Mouse (Mus musculus) CH12.LX (cell line): Measurements from ENCODE around the gene Rbbp8nl. TPM values are rescaled to one million over a fixed set of nuclear protein-coding genes. Genes with fewer than 3 reads are reported as not detected.

Experiments
- DNase-seq: peaks from one replicate; pipeline ENCODE4 v3.0.0-alpha.2; 2013; ENCODE audit errors: extremely low read depth
- H3K27ac ChIP-seq: 2 replicates; pipeline ENCODE4 v1.5.1; 2012; ENCODE audit warnings: low read depth, mild to moderate bottlenecking, control low read depth, moderate library complexity; ENCODE audit not compliant: insufficient read depth
- H3K27me3 ChIP-seq: replicated peaks from 2 replicates; pipeline ENCODE3; 2012; ENCODE audit warnings: inconsistent platforms
- H3K36me3 ChIP-seq, 2 experiments: replicated peaks in 1 of 2; 2 replicates each; pipeline versions ENCODE3 to v1.6.1; 2012; ENCODE audit warnings: inconsistent platforms in 1 of 2, low read length in 1 of 2, mild to moderate bottlenecking in 1 of 2, mixed read lengths in 1 of 2, moderate library complexity in 1 of 2; ENCODE audit not compliant: control insufficient read depth in 1 of 2, insufficient read depth in 1 of 2
- H3K4me1 ChIP-seq, 2 experiments: 2 replicates each; pipeline ENCODE4 v1.6.1; 2012; ENCODE audit warnings: inconsistent platforms in 1 of 2, moderate library complexity in 1 of 2; ENCODE audit not compliant: insufficient read depth in 2 of 2, control insufficient read depth in 1 of 2
- H3K4me2 ChIP-seq: 2 replicates; pipeline ENCODE4 v1.6.1; 2012; ENCODE audit warnings: low read depth, mild to moderate bottlenecking, control low read depth; ENCODE audit not compliant: poor library complexity, insufficient read depth, severe bottlenecking
- H3K4me3 ChIP-seq, 3 experiments: fragments of 150-350 bp in 1 of 3; sonication (generic) in 1 of 3; replicated peaks in 1 of 3; 2 replicates each; pipeline versions ENCODE3 to v1.5.1; 2011 to 2012; ENCODE audit warnings: low read depth in 2 of 3, low read length in 2 of 3, mild to moderate bottlenecking in 2 of 3, moderate library complexity in 2 of 3, control low read depth in 1 of 3, improper control_type of control experiment in 1 of 3, inconsistent platforms in 1 of 3, mixed read lengths in 1 of 3; ENCODE audit not compliant: poor library complexity in 1 of 3
- H3K79me2 ChIP-seq: replicated peaks from 2 replicates; pipeline ENCODE4 v1.6.1; 2012; ENCODE audit warnings: mild to moderate bottlenecking, moderate library complexity; ENCODE audit not compliant: control insufficient read depth, poor library complexity, insufficient read depth, severe bottlenecking; ENCODE audit errors: extremely low read depth
- H3K9ac ChIP-seq: 2 replicates; pipeline ENCODE4 v1.6.1; 2012; ENCODE audit warnings: low read depth, mild to moderate bottlenecking, control low read depth, moderate library complexity; ENCODE audit not compliant: insufficient read depth
- H3K9me3 ChIP-seq: replicated peaks from 2 replicates; pipeline ENCODE3; 2012; ENCODE audit warnings: low read length, inconsistent platforms, mixed read lengths
- BHLHE40 ChIP-seq: IDR thresholded peaks from 2 replicates; pipeline ENCODE4 v1.6.1; 2011; ENCODE audit warnings: mild to moderate bottlenecking, low read depth, low read length, improper control_type of control experiment
- CHD1 ChIP-seq: IDR thresholded peaks from 2 replicates; pipeline ENCODE4 v1.6.1; 2012; ENCODE audit warnings: low read depth, low read length, improper control_type of control experiment, inconsistent platforms
- CTCF ChIP-seq, 2 experiments: IDR thresholded peaks in 1 of 2; conservative IDR thresholded peaks in 1 of 2; 2 replicates each; pipeline ENCODE4 v1.5.1; 2011 to 2012; ENCODE audit warnings: low read depth in 2 of 2, low read length in 2 of 2, improper control_type of control experiment in 1 of 2, inconsistent platforms in 1 of 2, mild to moderate bottlenecking in 1 of 2, moderate library complexity in 1 of 2
- E2F4 ChIP-seq: IDR thresholded peaks from 2 replicates; pipeline ENCODE4 v1.6.1; 2011; ENCODE audit warnings: low read depth, low read length, improper control_type of control experiment; ENCODE audit not compliant: insufficient replicate concordance
- ELF1 ChIP-seq: IDR thresholded peaks from 2 replicates; pipeline ENCODE4 v1.6.1; 2014; ENCODE audit warnings: low read depth, mild to moderate bottlenecking, inconsistent platforms, low read length, improper control_type of control experiment
- ETS1 ChIP-seq: conservative IDR thresholded peaks from 2 replicates; pipeline ENCODE4 v1.6.1; 2012; ENCODE audit warnings: low read depth, mild to moderate bottlenecking, inconsistent platforms, low read length, improper control_type of control experiment, moderate library complexity
- GABPA ChIP-seq: IDR thresholded peaks from 2 replicates; pipeline ENCODE4 v1.6.1; 2012; ENCODE audit warnings: low read depth, low read length, improper control_type of control experiment, inconsistent platforms; ENCODE audit not compliant: insufficient replicate concordance
- JUN ChIP-seq: IDR thresholded peaks from 2 replicates; pipeline ENCODE4 v1.6.1; 2011; ENCODE audit warnings: low read depth, mild to moderate bottlenecking, low read length, improper control_type of control experiment, moderate library complexity; ENCODE audit not compliant: insufficient read depth
- KAT2A ChIP-seq: IDR thresholded peaks from 2 replicates; pipeline ENCODE4 v1.6.1; 2012; ENCODE audit warnings: low read length, improper control_type of control experiment, inconsistent platforms; ENCODE audit not compliant: insufficient replicate concordance
- MAX ChIP-seq: IDR thresholded peaks from 2 replicates; pipeline ENCODE4 v1.6.1; 2011; ENCODE audit warnings: low read length, improper control_type of control experiment
- MXI1 ChIP-seq: IDR thresholded peaks from 2 replicates; pipeline ENCODE4 v1.6.1; 2011; ENCODE audit warnings: mild to moderate bottlenecking, low read depth, low read length, improper control_type of control experiment
- MYC ChIP-seq: IDR thresholded peaks from 2 replicates; pipeline ENCODE4 v1.6.1; 2011; ENCODE audit warnings: low read depth, mild to moderate bottlenecking, improper control_type of control experiment, low read length
- NELFE ChIP-seq: IDR thresholded peaks from 2 replicates; pipeline ENCODE4 v1.6.1; 2011; ENCODE audit warnings: low read depth, low read length, improper control_type of control experiment
- POLR2A ChIP-seq: IDR thresholded peaks from 2 replicates; pipeline ENCODE4 v1.6.1; 2011; ENCODE audit warnings: low read depth, mild to moderate bottlenecking, improper control_type of control experiment, low read length
- POLR2AphosphoS2 ChIP-seq: IDR thresholded peaks from 2 replicates; pipeline ENCODE4 v1.6.1; 2011; ENCODE audit warnings: low read depth, low read length, improper control_type of control experiment
- RAD21 ChIP-seq: IDR thresholded peaks from 2 replicates; pipeline ENCODE4 v1.6.1; 2011; ENCODE audit warnings: low read depth, mild to moderate bottlenecking, low read length, improper control_type of control experiment, moderate library complexity
- RCOR1 ChIP-seq: conservative IDR thresholded peaks from 2 replicates; pipeline ENCODE4 v1.6.1; 2012; ENCODE audit warnings: low read depth, mild to moderate bottlenecking, inconsistent platforms, low read length, improper control_type of control experiment
- SMC3 ChIP-seq: IDR thresholded peaks from 2 replicates; pipeline ENCODE4 v1.6.1; 2011; ENCODE audit warnings: low read depth, low read length, improper control_type of control experiment
- TCF12 ChIP-seq: IDR thresholded peaks from 2 replicates; pipeline ENCODE4 v1.6.1; 2014; ENCODE audit warnings: low read depth, mild to moderate bottlenecking, inconsistent platforms, low read length, improper control_type of control experiment
- USF2 ChIP-seq: conservative IDR thresholded peaks from 2 replicates; pipeline ENCODE4 v1.6.1; 2011; ENCODE audit warnings: low read depth, low read length, improper control_type of control experiment
- ZC3H11A ChIP-seq: IDR thresholded peaks from 2 replicates; pipeline ENCODE4 v1.6.1; 2012; ENCODE audit warnings: low read depth, mild to moderate bottlenecking, inconsistent platforms, low read length, improper control_type of control experiment
- ZKSCAN1 ChIP-seq: IDR thresholded peaks from 2 replicates; pipeline ENCODE4 v1.6.1; 2012; ENCODE audit warnings: low read depth, inconsistent platforms, low read length, improper control_type of control experiment, borderline replicate concordance
- dilution Hi-C: fragments of 300-500 bp; cut with MboI; formaldehyde crosslinking; loops from 2 replicates; pipeline ENCODE4 v1.14.3; 2020; ENCODE audit warnings: low sequenced_read_pairs; ENCODE audit not compliant: extremely low pct_unique_long_range_greater_than_20kb, extremely low pct_ligation_motif_present
- in situ Hi-C: fragments of 300-500 bp; cut with MboI; formaldehyde crosslinking; loops from 3 replicates; pipeline ENCODE4 v1.14.3; 2019; ENCODE audit warnings: low sequenced_read_pairs, low pct_ligation_motif_present, low pct_unique_long_range_greater_than_20kb, mixed read lengths
- polyA plus RNA-seq: library from polyadenylated mRNA; unstranded; fragments of >175 nt; gene quantifications from 2 replicates; pipeline ENCODE4 v1.2.1, GENCODE M21; 2012; ENCODE audit warnings: low read depth; ENCODE audit not compliant: insufficient read length
- total RNA-seq, 2 experiments: library from RNA; depleted of rRNA; stranded (reverse); fragments of 300-350 nt in 1 of 2; fragments of >200 nt in 1 of 2; gene quantifications; 2 replicates each; pipeline ENCODE4 v1.2.3; 2012 to 2014

Gene Rbbp8nl
- total and polyA plus RNA-seq, 3 experiments: not detected

- Histone ChIP-seq H3K4me3 (no peak overlapping the region), H3K4me1 (peaks cover 0 to 18% of the 10 kb centered on the region in 2 experiments; a peak in 2 of 4 replicates), H3K27ac (no peak overlapping the region), H3K9ac (no peak overlapping the region), H3K79me2 (no peaks in the 10 kb centered on the region), H3K27me3 (peaks cover 85% of the 10 kb centered on the region)
- in situ Hi-C loops: loop anchor here (10.0 kb wide), 1 partner anchor 297 kb away; no protein-coding TSS in a partner anchor
- no peak for DNase-seq
- TF ChIP-seq RAD21 (no peak), NELFE (no peak), ELF1 (no peak), USF2 (no peak), MYC (no peak), MAX (no peak), POLR2A (no peak), MXI1 (no peak), ZKSCAN1 (no peak), ZC3H11A (no peak), KAT2A (no peak), GABPA (no peak), POLR2AphosphoS2 (no peak), CHD1 (no peak), ETS1 (no peak), SMC3 (no peak), TCF12 (no peak), JUN (no peak), E2F4 (no peak), CTCF (conservative IDR thresholded peaks at IDR 0.05 in 1 of 2, IDR thresholded peaks at IDR 0.05 in 1 of 2; ENCODE audit: low read depth in 2 of 2, low read length in 2 of 2) (no peak)
- TF ChIP-seq, all 38 proteins: peak for 0
- Histone ChIP-seq H3K9me3 (no peaks in the 10 kb centered on the region), H3K36me3 (no peaks in the 10 kb centered on the region), H3K4me2 (no peak overlapping the region)
- dilution Hi-C loops: no loop called here
Observed at GRCm38 (mm10) chr2:180277773-180278320, 11.8 kb downstream of the Rbbp8nl start.

- Histone ChIP-seq H3K79me2 (0 out of 2 replicates have a peak, but pooled peaks cover 5% of the 10 kb centered on the region), H3K27ac (no peak overlapping the region), H3K4me3 (no peak overlapping the region), H3K9ac (no peak overlapping the region), H3K4me1 (peaks cover 3 to 26% of the 10 kb centered on the region in 2 experiments), H3K9me3 (no peaks in the 10 kb centered on the region), H3K36me3 (no peaks in the 10 kb centered on the region), H3K4me2 (no peak overlapping the region), H3K27me3 (peaks cover 76% of the 10 kb centered on the region)
- no peak for TF ChIP-seq USF2
- 0 out of 2 replicates have a peak, but pooled peaks have one; percentile 6 for TF ChIP-seq BHLHE40
- no peak for TF ChIP-seq NELFE
- TF ChIP-seq RCOR1: no peak
- in situ Hi-C loops (loop anchor here (10.0 kb wide), 1 partner anchor 298 kb away; no protein-coding TSS in a partner anchor), dilution Hi-C loops (no loop called here)
- DNase-seq: no peak
Observed at GRCm38 (mm10) chr2:180276851-180277259, 12.8 kb downstream of the Rbbp8nl start.
